Mouse (Mus musculus) heart, postnatal 0 days (tissue): ENCODE measurements at regions not wholly inside any gene's neighbourhood (a gene's known extent, or its start where the extent isn't known, plus 50 kb on each side); places are given as distances from the start of the nearest gene placed in this dataset.

Experiments used
- CTCF ChIP-seq: IDR thresholded peaks from 2 replicates; pipeline ENCODE4 v1.5.1; 2016; ENCODE audit warnings: antibody characterized with exemption, control low read depth, low read depth
- EP300 ChIP-seq: IDR thresholded peaks from 2 replicates; pipeline ENCODE4 v1.6.1; 2016; ENCODE audit warnings: antibody characterized with exemption, low read depth

GRCm38 (mm10) chr14:48579985-48580384, 93.6 kb downstream of the Otx2 start:
- TF ChIP-seq CTCF, result no peak
- TF ChIP-seq EP300, result no peak
